Mouse (Mus musculus) bone marrow macrophage, adult 2 months (primary cell): ENCODE results near the gene Tacc2.

Experiments used
- CTCF ChIP-seq: IDR thresholded peaks from 2 replicates; pipeline ENCODE4 v1.5.1; 2012; ENCODE audit warnings: low read depth, mild to moderate bottlenecking, low read length, moderate library complexity
- POLR2A ChIP-seq: IDR thresholded peaks from 2 replicates; pipeline ENCODE4 v1.6.1; 2012; ENCODE audit warnings: mild to moderate bottlenecking, low read depth, low read length, borderline replicate concordance

DNA sequence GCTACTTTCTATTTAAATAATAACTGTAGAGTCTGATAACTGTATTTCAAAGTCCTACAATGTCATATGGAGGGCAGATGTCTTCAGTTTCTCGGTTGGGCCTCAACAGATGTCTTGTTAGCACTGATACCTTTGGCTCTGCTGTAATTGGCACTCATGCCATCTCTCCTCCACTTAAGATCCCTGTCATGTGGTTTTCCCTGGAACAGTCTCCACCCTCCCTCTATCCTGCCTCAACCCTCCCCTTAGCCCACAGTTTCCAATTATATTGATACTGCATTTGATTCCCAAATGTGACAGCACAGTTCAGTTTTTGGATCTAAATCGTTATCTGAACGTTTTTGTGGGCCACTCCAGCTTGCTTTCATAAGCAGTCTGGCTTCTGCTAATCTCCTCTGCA, 12.6 kb upstream of the Tacc2 start:
- TF ChIP-seq POLR2A (no peak), CTCF (no peak)
